8 mouse cellular contexts compared by ENCODE assay signal in the genomic region with DNA sequence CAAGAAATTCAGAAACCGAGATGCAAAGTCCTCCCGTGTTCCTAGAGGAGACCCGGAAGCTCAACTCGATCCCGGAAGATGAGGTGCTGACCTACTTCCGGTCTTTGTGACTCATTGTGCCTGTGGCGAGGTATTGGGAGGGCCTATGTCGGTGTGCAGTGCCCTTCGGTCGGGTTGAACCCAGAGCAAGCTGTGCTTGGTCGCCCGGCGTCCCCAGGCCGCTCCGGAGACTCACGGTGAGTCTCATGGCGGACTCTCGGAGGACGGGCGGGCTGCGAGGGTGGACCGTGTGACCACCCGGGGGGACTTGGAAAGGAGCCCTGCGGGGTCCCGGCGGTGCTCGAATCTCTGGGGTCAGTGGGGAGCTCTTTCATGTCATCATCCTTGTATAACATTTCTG. TPM values are rescaled to one million over a fixed set of nuclear protein-coding genes. Genes with fewer than 3 reads are reported as not detected.
DNase-seq lines count a peak whose midpoint lies in the region; ATAC-seq and TF ChIP-seq lines count a peak whose summit lies in the region.

Gene Zkscan1 (plus strand): TSS at position 89 of the 400 bp plus-strand sequence.

- H3K27me3 ChIP-seq in embryonic facial prominence, embryonic 14.5 days (replicated peaks; ENCODE audit: control insufficient read depth, insufficient read depth, low read length) = no peaks in the 10 kb centered on the region
- no peaks in the 10 kb centered on the region for H3K27me3 ChIP-seq in heart, adult 2 months (ENCODE audit: control insufficient read depth, insufficient read depth, low read length)
- H3K27me3 ChIP-seq in limb, embryonic 13.5 days = no peaks in the 10 kb centered on the region
- H3K27me3 ChIP-seq in midbrain, embryonic 16.5 days (ENCODE audit: control insufficient read depth, insufficient read depth, low read depth, low read length) = no peaks in the 10 kb centered on the region

- peaks cover 4% of the 10 kb centered on the region for H3K79me2 ChIP-seq in heart, adult 2 months (replicated peaks; ENCODE audit: control insufficient read depth, insufficient read depth, low read length)

- H3K4me2 ChIP-seq in embryonic facial prominence, embryonic 14.5 days (ENCODE audit: low read depth, low read length) = peak within 1 kb of the TSS; percentile 75
- H3K4me2 ChIP-seq in limb, embryonic 13.5 days (replicated peaks) = peak within 1 kb of the TSS; percentile 76
- H3K4me2 ChIP-seq in midbrain, embryonic 16.5 days (ENCODE audit: low read length) = peak within 1 kb of the TSS; percentile 89

- WGBS in embryonic facial prominence, embryonic 14.5 days = under 1% methylated on average over 22 of the region's 27 CpGs
- under 1% methylated on average over 27 of the region's 27 CpGs for WGBS in heart, adult 2 months
- WGBS in limb, embryonic 13.5 days = under 1% methylated on average over 27 of the region's 27 CpGs
- WGBS in midbrain, embryonic 16.5 days = under 1% methylated on average over 27 of the region's 27 CpGs

- H3K4me3 ChIP-seq in embryonic facial prominence, embryonic 14.5 days (ENCODE audit: low read depth, low read length) = peak within 1 kb of the TSS; percentile 95
- peak within 1 kb of the TSS; percentile 97 for H3K4me3 ChIP-seq in heart, adult 2 months
- H3K4me3 ChIP-seq in limb, embryonic 13.5 days = peak within 1 kb of the TSS; percentile 84
- H3K4me3 ChIP-seq in midbrain, embryonic 16.5 days (ENCODE audit: low read depth, low read length) = peak within 1 kb of the TSS; percentile 79

- intact Hi-C loops in heart, adult 2 months (cut with DNase I) = loop anchor here (2.0 kb wide), 1 partner anchor 32 kb away; the partner anchor contains the start of gene Zscan21

- DNase-seq in 3T3-L1 (ENCODE audit: low read depth, low spot score) = peak; percentile 98
- peak; percentile 26 to 61 for DNase-seq in adrenal gland, postnatal 4 days (ENCODE audit: low spot score in 2 of 2)
- DNase-seq in embryonic facial prominence, embryonic 14.5 days (ENCODE audit: low spot score) = peak; percentile 97
- peak; percentile 77 to 84 for DNase-seq in heart, adult 2 months
- DNase-seq in kidney, adult 8-10 months = peak; percentile 83 to 87
- DNase-seq in spleen, postnatal 10 days (ENCODE audit: low spot score in 2 of 2) = peak; percentile 64 to 81

- no peaks in the 10 kb centered on the region for H3K9me3 ChIP-seq in embryonic facial prominence, embryonic 14.5 days (ENCODE audit: control insufficient read depth, low read length)
- no peaks in the 10 kb centered on the region for H3K9me3 ChIP-seq in limb, embryonic 13.5 days
- no peaks in the 10 kb centered on the region for H3K9me3 ChIP-seq in midbrain, embryonic 16.5 days (replicated peaks; ENCODE audit: control insufficient read depth, low read length, poor library complexity, severe bottlenecking)

- TF ChIP-seq CTCF in heart, adult 2 months (IDR thresholded peaks at IDR 0.05) = no peak

- H3K4me1 ChIP-seq in embryonic facial prominence, embryonic 14.5 days (ENCODE audit: control insufficient read depth, insufficient read depth, low read length) = peaks cover 8% of the 10 kb centered on the region
- H3K4me1 ChIP-seq in heart, adult 2 months (ENCODE audit: control insufficient read depth, insufficient read depth, low read length) = peaks cover 5% of the 10 kb centered on the region
- peaks cover 9% of the 10 kb centered on the region for H3K4me1 ChIP-seq in limb, embryonic 13.5 days
- peaks cover 29% of the 10 kb centered on the region for H3K4me1 ChIP-seq in midbrain, embryonic 16.5 days (ENCODE audit: control insufficient read depth, insufficient read depth, low read length)

- peaks cover 23% of the 10 kb centered on the region for H3K36me3 ChIP-seq in embryonic facial prominence, embryonic 14.5 days (ENCODE audit: control insufficient read depth, insufficient read depth, low read length)
- peaks cover 14% of the 10 kb centered on the region for H3K36me3 ChIP-seq in heart, adult 2 months (ENCODE audit: control insufficient read depth, insufficient read depth, low read length)
- peaks cover 21% of the 10 kb centered on the region for H3K36me3 ChIP-seq in limb, embryonic 13.5 days
- H3K36me3 ChIP-seq in midbrain, embryonic 16.5 days (ENCODE audit: control insufficient read depth, insufficient read depth, low read length) = no peaks in the 10 kb centered on the region; the same call in 1 of the 2 replicates

- ATAC-seq in embryonic facial prominence, embryonic 14.5 days (ENCODE audit: low read depth) = peak; percentile 98
- ATAC-seq in limb, embryonic 13.5 days (ENCODE audit: low FRiP score, low read depth) = peak; percentile 97
- ATAC-seq in midbrain, embryonic 16.5 days = peak; percentile 96

- peak; percentile 88 for TF ChIP-seq POLR2A in heart, adult 2 months (IDR thresholded peaks at IDR 0.05; ENCODE audit: insufficient read depth, low read depth, low read length)

- peak within 1 kb of the TSS; percentile 88 for H3K27ac ChIP-seq in embryonic facial prominence, embryonic 14.5 days (replicated peaks; ENCODE audit: low read depth, low read length)
- peak within 1 kb of the TSS; percentile 93 for H3K27ac ChIP-seq in heart, adult 2 months
- H3K27ac ChIP-seq in limb, embryonic 13.5 days = peak within 1 kb of the TSS; percentile 79
- H3K27ac ChIP-seq in midbrain, embryonic 16.5 days (ENCODE audit: low read length) = peak within 1 kb of the TSS; percentile 83

- peak within 1 kb of the TSS; percentile 98 for H3K9ac ChIP-seq in embryonic facial prominence, embryonic 14.5 days (ENCODE audit: low read depth, low read length)
- peak within 1 kb of the TSS; percentile 82 for H3K9ac ChIP-seq in heart, adult 2 months (ENCODE audit: low read depth, low read length)
- H3K9ac ChIP-seq in limb, embryonic 13.5 days = peak within 1 kb of the TSS; percentile 96
- peak within 1 kb of the TSS; percentile 95 for H3K9ac ChIP-seq in midbrain, embryonic 16.5 days (ENCODE audit: low read depth, low read length)

- TF ChIP-seq EP300 in heart, adult 2 months (IDR thresholded peaks at IDR 0.05; ENCODE audit: insufficient read depth, low read depth, low read length) = peak; percentile 67

RNA-seq across cellular contexts. Expression of gene Zkscan1, which starts in this region (rescaled TPM):
- 10 to 100 TPM; 49.4 to 53.5 TPM for total RNA-seq in adrenal gland, postnatal 4 days (2021)
- polyA plus RNA-seq in embryonic facial prominence, embryonic 14.5 days (2014; fragmentation: Nextera tagmentation; extraction: Ambion mirVana) = 23.5 and 25.8 TPM in 2 replicates
- 10 to 100 TPM; 14.0 to 15.3 TPM for total RNA-seq in heart, adult 2 months (2021)
- polyA plus RNA-seq in heart, adult 2 months (2012; rRNA removed) = 3.7 and 6.4 TPM in 2 replicates
- polyA plus RNA-seq in limb, embryonic 13.5 days (2015; fragmentation: Nextera tagmentation; extraction: Ambion mirVana) = 20.1 and 22.4 TPM in 2 replicates
- polyA plus RNA-seq in midbrain, embryonic 16.5 days (2015; fragmentation: Nextera tagmentation; extraction: Ambion mirVana) = 22.7 and 25.4 TPM in 2 replicates

Comparison
In these comparisons a context has a peak if more than half of its experiments do, and no peak if none do; other contexts are left out.
1. Peak in every context shown above with its lines: DNase-seq, ATAC-seq, H3K4me3 ChIP-seq and H3K27ac ChIP-seq.
2. DNase-seq: peak in every context shown above with its lines; median percentile 98 in 3T3-L1; 97 in embryonic facial prominence, embryonic 14.5 days; 85 in kidney, adult 8-10 months; 80 in heart, adult 2 months; 72 in spleen, postnatal 10 days; 44 in adrenal gland, postnatal 4 days.